Mouse (Mus musculus) hindbrain, embryonic 13.5 days (tissue): ENCODE measurements around the gene Scn5a. TPM values are rescaled to one million over a fixed set of nuclear protein-coding genes. Genes with fewer than 3 reads are reported as not detected.

Source experiments
- ATAC-seq: fragments of 200-750 bp; cut with Nextera tagmentation; 2 replicates; pipeline ENCODE4 v1.8.0; 2017; ENCODE audit warnings: moderate TSS enrichment; ENCODE audit not compliant: low FRiP score
- H3K27ac ChIP-seq: fragments of 300-500 bp; sonication (generic); 2 replicates; pipeline ENCODE4 v1.5.1; 2015; ENCODE audit warnings: inconsistent platforms, mild to moderate bottlenecking, moderate library complexity
- H3K27me3 ChIP-seq: fragments of 300-500 bp; sonication (generic); 2 replicates; pipeline ENCODE4 v1.6.1; 2015; ENCODE audit warnings: mild to moderate bottlenecking, inconsistent platforms
- H3K36me3 ChIP-seq: fragments of 300-500 bp; sonication (generic); 2 replicates; pipeline ENCODE4 v1.6.1; 2015; ENCODE audit warnings: mild to moderate bottlenecking, inconsistent platforms
- H3K4me1 ChIP-seq: fragments of 300-500 bp; sonication (generic); replicated peaks from 2 replicates; pipeline ENCODE4 v1.6.1; 2015; ENCODE audit warnings: inconsistent platforms
- H3K4me2 ChIP-seq: fragments of 300-500 bp; sonication (generic); 2 replicates; pipeline ENCODE4 v1.6.1; 2015; ENCODE audit warnings: inconsistent platforms, mild to moderate bottlenecking, moderate library complexity
- H3K4me3 ChIP-seq: fragments of 300-500 bp; sonication (generic); 2 replicates; pipeline ENCODE4 v1.5.1; 2015; ENCODE audit warnings: mild to moderate bottlenecking, inconsistent platforms
- H3K9ac ChIP-seq: fragments of 300-500 bp; sonication (generic); 2 replicates; pipeline ENCODE4 v1.6.1; 2015; ENCODE audit warnings: mild to moderate bottlenecking, inconsistent platforms
- H3K9me3 ChIP-seq: fragments of 300-500 bp; sonication (generic); 2 replicates; pipeline ENCODE4 v1.6.1; 2016; ENCODE audit warnings: inconsistent platforms
- WGBS: fragments of 180-500 bp; shearing (Covaris S2); methylation state at CpG from one replicate; pipeline ENCODE4 v1.1.7; 2015; 5-methylcytosine and 5-hydroxymethylcytosine counted together
- polyA plus RNA-seq: library from polyadenylated mRNA; unstranded; fragments of >200 nt; fragmentation: Nextera tagmentation; extraction: Ambion mirVana; gene quantifications from 2 replicates; pipeline ENCODE4 v1.2.1, GENCODE M21; 2015

Scn5a gene
- polyA plus RNA-seq, 1 experiment from 2014 or later: 0.25 TPM

DNA sequence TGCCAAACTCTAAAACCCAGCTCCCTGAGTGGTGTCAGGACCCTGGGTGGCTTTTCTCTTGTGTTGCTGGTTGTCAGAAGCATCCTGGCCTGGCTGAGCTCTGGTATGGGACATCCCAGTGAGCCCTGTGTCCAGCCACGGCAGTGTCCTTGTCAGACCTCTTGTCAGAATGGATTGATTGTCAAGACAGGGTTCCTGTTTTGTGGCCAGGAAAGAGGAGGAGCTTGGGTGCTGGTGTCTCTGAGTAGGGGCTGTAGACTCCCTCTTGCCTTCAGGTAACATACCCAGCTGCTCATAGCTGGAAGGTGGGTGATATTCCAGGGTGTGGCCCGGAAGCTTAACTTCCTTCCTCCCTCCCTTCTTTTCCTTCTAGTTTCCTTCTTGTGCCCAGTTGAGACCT, 143.0 kb downstream of the Scn5a start:
- WGBS: 89% methylated on average over 2 of the region's 2 CpGs
- Histone ChIP-seq H3K36me3 (peaks cover 80% of the 10 kb centered on the region), H3K4me2 (no peak overlapping the region), H3K4me3 (no peak overlapping the region), H3K9ac (no peak overlapping the region), H3K27ac (no peak overlapping the region), H3K4me1 (no peaks in the 10 kb centered on the region), H3K9me3 (no peaks in the 10 kb centered on the region), H3K27me3 (no peaks in the 10 kb centered on the region)
- ATAC-seq: no peak

Other genes with a start within 250 kb of the Scn5a start
- gene Acaa1a, start 239.3 kb downstream of the Scn5a start, polyA plus RNA-seq: 106 and 110 TPM in 2 replicates
- 6.1 and 6.2 TPM in 2 replicates for gene Myd88, start 237.6 kb downstream of the Scn5a start, polyA plus RNA-seq
- 2.4 and 2.5 TPM in 2 replicates for gene Xylb, start 221.6 kb downstream of the Scn5a start, polyA plus RNA-seq
- not detected in 2 replicates for gene Slc22a14, start 213.5 kb downstream of the Scn5a start, polyA plus RNA-seq
- 44.4 and 48.6 TPM in 2 replicates for gene Acvr2b, start 176.9 kb downstream of the Scn5a start, polyA plus RNA-seq
- 48.4 and 51.2 TPM in 2 replicates for gene Exog, start 134.1 kb downstream of the Scn5a start, polyA plus RNA-seq
- 1.6 and 2.2 TPM in 2 replicates for gene Scn10a, start 140.3 kb upstream of the Scn5a start, polyA plus RNA-seq
- 0.04 and 0.14 TPM in 2 replicates for gene Scn11a, start 246.4 kb upstream of the Scn5a start, polyA plus RNA-seq